Mouse (Mus musculus): ENCODE measurements at regions not wholly inside any gene's neighbourhood (a gene's known extent, or its start where the extent isn't known, plus 50 kb on each side); places are given as distances from the start of the nearest gene placed in this dataset.
"Not testable (repeated sequence)": the region's sequence is repeated elsewhere in the genome, so short reads cannot be mapped to it uniquely, and the experiment has no call there.

DNA sequence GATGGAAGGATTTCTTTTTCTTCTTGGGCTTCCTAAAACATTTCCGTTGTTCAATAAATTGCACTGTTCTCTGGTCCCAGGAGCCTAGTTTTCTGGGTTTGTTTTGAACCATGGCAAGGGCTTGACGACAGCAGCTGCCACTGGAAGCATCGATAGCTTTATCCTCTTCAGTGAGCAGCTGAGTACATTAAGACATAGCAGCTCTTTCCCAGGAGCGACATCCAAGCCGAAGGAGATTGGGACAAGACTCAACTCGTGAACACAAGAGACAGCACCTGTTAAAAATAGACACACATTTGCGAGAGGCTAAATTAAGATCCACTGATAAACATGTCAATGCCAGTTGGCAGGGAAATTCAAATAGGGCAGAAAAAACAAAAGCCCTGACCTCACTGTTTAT lies 194.7 kb upstream of the Rhobtb1 start:
- no peak for DNase-seq (ENCODE audit: low read depth, low spot score)

DNA sequence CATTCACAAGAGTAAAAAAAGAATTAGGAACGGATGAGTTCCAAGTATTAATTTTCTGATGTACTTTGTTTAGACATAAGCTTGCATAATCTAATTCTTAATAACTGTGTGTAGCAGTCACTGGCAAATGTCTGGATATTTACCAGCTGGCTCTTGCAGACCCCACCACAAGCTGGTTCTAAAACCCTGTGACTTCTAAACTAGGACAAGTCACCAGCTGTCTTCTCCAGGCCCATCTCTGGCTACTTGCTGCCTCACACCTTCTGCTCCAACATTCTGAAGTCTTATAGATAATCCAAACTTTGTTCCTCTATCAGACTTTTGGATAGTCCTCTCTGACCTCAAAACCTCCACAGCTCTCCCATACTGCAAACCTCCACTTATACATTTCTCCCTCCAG lies 189.9 kb upstream of the Rhobtb1 start:
- DNase-seq (ENCODE audit: low read depth, low spot score) = no peak

- DNase-seq (ENCODE audit: low read depth, low spot score) = no peak
Measured at GRCm38 (mm10) chr10:68963090-68963489, 188.1 kb upstream of the Rhobtb1 start.

GRCm38 (mm10) chr10:68965271-68965670 lies 186.0 kb upstream of the Rhobtb1 start:
- no peak for DNase-seq (ENCODE audit: low read depth, low spot score)

DNA sequence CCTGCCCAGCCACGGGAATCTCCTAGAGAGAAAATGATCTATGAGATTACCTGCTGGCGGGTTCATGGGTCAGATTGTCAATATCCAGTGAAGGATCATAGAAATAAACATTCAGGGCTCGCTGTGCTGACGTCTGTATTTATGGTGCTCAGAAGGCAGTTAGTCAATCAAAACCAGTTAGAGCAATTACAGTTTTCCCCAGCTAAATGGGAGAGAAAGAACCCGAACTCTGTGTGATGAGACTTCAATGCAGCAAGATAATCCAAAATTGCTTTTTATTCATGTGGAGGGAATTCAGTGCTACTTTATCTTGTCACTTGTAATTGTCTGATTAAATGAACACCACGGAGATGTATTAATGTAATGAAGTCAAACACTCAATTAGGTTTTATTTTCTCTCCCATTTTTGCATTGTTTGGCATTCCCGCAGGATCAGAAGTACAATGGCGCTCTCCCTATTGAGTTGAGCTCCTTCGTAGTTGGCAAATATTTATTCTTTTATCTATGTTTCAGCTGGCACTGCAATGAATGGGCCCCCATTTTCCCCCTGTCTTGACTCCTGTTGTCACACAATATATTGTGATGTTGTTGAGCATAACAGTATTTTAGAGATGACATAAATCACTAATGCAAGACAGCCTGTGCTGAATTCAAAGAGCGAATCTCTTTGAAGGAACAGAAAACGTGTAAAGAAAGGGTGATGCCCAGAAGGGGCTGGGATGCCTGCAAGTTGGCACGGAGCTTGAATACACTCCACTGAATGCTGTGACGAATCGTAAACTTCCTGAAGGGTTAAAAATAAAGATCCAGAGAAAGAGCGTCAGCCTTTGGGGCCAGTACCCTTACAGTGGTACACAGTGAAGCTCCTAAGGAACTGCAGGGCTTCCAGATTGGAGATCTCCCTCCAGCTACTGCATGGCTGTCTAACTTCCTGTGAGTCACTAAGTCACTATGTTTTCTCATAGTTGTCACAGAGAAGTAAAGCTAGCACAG lies 183.0 kb upstream of the Rhobtb1 start:
- DNase-seq (ENCODE audit: low read depth, low spot score) = no peak

GRCm38 (mm10) chr10:68970521-68970920 lies 180.7 kb upstream of the Rhobtb1 start:
- DNase-seq (ENCODE audit: low read depth, low spot score) = no peak

DNA sequence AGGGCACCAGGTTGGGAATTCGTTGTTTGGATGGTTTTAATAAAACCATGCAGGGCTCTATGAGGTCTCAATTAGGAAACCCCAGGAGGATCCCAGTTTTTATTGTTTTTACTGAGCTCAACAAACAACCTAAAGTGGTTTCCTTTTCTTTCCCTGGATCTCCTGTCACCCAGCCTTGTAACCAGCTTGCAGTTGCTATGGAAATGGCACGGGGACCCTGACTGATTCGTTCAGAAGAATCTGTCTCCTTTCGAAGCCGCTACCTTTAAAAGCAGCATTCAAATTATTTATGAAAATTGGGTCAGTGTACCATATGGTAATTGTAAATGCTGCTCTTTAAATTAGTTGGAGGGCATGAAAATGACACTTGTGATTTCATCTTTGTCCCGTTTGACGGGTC lies 176.5 kb upstream of the Rhobtb1 start:
- DNase-seq (ENCODE audit: low read depth, low spot score) = no peak

GRCm38 (mm10) chr10:68976443-68977025 lies 174.7 kb upstream of the Rhobtb1 start:
- no peak for DNase-seq (ENCODE audit: low read depth, low spot score)

DNA sequence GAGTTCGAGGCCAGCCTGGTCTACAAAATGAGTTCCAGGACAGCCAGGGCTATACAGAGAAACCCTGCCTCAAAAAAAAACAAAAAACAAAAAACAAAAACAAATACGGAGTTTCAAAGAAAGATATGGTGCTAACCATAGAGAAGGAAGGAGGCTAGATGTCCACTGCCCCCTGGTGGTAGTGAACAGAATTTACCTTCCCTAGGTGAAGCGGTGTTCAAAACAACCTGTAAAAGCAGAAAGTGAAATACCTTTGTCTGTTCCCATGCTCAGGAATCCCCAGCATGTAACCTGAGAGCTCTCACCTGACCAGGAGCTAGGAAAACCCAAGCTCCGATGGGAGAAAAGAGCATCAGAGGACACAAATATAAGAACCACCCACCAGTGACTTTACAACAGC lies 173.1 kb upstream of the Rhobtb1 start:
- DNase-seq (ENCODE audit: low read depth, low spot score) = no peak

- no peak for DNase-seq (ENCODE audit: low read depth, low spot score)
Measured at GRCm38 (mm10) chr10:68979949-68980348, 171.3 kb upstream of the Rhobtb1 start.

DNA sequence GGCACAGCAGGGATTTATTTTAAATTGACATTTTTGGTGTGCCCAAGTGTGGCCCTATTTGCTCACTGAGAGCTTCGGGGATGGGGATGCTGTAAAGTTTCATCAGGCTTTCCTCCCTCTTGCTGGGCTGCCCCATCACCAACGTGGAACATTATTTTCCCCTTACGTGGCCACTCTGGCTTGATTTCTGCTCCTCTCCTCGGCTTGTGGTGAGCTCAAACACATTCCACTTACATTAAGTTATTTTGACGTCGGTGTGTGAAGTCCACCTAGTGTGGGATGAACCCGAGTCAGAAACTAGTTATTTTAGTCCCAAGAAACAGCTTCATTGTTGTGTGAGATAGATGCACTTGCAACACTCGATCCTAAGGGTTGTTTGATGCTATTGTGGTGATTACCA lies 168.9 kb upstream of the Rhobtb1 start:
- DNase-seq (ENCODE audit: low read depth, low spot score) = no peak

DNA sequence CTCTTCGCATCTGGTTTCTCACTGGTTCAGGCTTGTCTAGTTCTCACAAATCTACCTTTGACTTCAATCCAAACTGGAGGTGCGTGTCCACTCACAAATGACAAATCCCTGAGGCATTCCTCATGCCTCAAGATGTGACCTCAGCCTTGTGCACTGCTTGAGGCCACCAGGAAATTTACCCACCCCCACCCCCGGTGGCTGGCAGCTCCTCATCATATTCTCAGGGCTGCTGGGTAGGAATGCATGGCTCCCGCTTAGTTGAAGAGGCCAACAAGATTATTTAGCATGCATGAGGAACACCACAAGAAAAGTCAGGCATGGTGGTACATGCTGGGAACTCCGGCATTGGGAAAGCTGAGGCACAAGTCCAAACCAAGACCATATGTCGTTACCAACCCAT lies 160.7 kb upstream of the Rhobtb1 start:
- DNase-seq (ENCODE audit: low read depth, low spot score) = no peak

- no peak for DNase-seq (ENCODE audit: low read depth, low spot score)
Measured at GRCm38 (mm10) chr10:68999610-69000009, 151.6 kb upstream of the Rhobtb1 start.

GRCm38 (mm10) chr10:69001654-69002435 lies 149.4 kb upstream of the Rhobtb1 start:
- DNase-seq (ENCODE audit: low read depth, low spot score) = no peak

DNA sequence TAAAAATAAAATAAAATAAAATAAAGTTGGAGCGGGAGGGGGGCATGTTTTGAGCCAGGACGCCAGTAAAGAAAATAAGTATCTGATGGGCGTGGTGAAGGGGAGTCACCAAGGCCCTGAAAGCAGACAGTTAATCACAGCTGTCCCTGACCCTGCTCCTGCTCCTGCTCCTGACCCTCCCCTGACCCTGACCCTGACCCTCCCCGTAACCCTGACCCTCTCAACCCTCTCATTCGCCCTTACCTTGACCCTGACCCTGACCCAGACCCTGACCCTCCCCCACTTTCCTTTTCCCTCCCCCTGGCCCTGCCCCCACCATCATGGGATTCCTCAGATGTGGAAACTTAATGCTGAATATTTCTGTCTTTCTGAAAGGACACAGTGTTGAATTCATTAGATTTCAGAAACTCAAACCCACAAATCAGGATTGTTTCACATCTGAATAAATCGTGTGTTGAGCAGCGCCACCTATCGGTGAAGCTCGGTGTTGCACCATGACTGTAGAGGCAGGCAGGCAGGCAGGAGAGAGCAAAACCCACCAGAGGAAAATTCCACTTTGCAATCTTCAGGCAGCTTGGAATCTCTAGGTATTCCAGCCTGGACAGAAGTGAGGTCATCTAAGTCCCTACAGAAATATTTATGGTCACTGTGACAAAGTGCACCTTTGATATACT lies 145.9 kb upstream of the Rhobtb1 start:
- peak; percentile 24 for DNase-seq (ENCODE audit: low read depth, low spot score)

DNA sequence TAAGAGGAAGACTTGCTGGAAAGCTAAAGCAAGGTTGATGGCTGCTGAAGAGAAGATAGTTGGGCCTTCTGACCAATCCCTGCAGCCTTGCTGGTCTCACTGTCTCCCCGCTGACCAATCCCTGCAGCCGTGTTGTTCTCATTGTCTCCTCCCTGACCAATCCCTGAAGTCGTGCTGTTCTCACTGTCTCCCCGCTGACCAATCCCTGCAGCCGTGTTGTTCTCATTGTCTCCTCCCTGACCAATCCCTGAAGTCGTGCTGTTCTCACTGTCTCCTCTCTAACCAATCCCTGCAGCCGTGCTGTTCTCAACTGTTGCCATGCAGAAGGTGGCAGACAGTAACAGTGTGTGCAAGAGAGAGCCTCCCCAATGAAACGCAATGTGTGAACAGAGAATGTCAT lies 142.6 kb upstream of the Rhobtb1 start:
- not testable (repeated sequence) for DNase-seq (ENCODE audit: low read depth, low spot score)

DNA sequence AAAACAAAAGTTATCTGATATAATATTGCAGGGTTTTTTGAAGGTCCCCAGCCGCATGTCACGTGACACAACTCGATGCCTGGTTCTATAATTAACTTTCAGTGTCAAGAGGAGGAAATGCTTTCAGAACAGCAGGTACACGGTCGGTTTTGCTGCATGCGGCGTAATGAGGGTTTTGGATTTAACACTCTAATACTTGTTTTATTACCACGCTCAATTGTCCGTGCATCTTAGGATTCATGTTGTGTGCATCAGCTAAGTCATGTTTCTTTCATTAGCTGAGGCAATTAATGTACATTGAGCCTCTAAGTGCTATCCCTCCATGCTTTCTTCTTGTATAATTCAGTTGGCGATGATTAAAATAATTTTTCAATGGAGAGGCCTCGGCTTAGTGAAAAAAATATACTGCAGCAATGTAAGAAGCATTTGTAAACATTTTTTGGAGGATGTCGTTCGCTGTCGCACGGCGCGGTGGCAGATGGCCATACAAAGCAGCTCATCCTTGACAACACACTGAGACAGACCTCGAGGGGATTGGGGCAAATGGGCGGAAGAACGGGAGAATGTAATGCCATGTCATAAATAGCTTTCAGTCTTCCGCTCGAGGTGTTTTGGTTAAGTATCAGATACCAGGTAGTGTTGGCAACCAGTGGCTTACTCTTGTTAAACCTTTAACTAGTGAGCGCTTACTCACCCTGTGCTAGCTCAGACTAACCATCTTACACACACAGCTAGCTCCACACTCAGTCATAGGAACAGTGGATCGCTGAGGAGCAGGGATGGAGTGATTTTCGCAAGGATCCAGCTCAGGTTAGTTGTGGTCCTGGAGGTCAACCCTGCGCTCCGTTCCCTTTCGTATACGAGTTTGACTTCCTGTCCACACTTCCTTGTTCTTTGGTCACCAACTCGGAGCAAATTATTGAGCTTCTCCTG lies 130.2 kb upstream of the Rhobtb1 start:
- no peak for DNase-seq (ENCODE audit: low read depth, low spot score)

GRCm38 (mm10) chr10:69033410-69033809 lies 117.8 kb upstream of the Rhobtb1 start:
- DNase-seq (ENCODE audit: low read depth, low spot score) = no peak

GRCm38 (mm10) chr10:69034390-69035120 lies 116.7 kb upstream of the Rhobtb1 start:
- no peak for DNase-seq (ENCODE audit: low read depth, low spot score)

- DNase-seq (ENCODE audit: low read depth, low spot score) = not testable (repeated sequence)
Measured at GRCm38 (mm10) chr10:69035536-69035935, 115.7 kb upstream of the Rhobtb1 start.
